Mouse (Mus musculus): ENCODE results near the gene Slc7a7.
A peak's percentile ranks its signal among the peaks of the same experiment; 100 is the strongest.

The Slc7a7 gene

GRCm38 (mm10) chr14:54409980-54410810 is 7.4 kb downstream of the Slc7a7 start:
- no peak for DNase-seq

DNA sequence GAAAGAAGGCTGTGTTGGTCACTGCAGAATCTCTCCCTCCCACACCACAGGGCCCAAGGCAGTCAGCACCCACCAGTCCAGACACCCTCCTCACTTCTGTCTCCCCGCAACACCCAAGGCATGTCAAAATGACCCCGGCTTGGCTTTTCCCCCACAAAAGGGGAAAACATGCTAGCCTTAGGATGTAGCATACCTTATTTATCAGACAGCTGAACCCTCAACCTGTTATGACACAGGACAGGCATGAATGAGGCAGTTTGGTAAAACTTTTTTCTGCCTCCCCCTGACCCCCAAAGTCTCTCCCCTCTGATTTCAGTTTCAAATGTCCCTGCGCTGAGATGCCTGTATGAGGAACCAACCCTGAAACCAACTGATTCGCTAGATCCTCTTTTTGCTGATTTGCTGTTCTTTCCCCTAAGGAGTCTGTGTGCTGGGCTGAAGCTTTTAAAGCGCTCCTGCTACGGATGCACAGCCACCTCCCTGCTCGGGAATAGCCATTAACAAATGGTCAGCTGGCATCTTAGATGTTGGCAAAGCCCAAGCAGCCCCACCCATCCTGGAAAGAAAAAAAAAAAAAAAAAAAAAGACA is 8.4 kb downstream of the Slc7a7 start:
- DNase-seq, result no peak

DNA sequence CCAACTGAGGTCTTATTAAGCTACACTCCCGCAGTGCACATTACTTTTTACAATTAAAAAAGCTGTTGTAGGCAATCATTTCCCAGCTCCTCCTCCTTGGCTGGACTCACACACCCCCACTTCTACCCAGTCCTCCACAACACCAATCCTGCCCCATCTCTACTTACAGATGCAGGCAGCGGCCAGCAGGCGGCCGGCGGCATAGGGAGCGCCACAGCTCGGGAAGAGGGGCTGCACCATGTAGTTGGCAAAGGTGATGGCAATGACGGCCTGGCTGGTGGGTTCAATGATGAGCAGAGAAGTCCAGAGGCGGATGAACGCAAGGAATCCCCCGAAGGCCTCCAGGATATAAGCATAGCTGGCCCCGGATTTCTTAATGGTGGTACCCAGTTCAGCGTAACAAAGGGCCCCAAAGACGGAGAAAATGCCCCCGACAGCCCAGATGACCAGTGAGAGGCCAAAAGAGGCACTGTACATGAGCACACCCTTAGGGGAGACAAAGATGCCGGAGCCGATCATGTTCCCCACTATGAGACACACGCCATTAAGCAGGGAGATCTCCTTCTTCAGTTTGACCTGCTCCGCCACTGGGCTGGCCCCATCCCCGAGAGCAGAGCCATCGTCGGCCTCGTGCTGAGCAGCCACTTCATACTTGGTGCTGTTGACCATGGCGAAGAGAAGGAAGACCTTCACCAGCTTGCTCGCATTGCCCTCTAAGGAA is 9.1 kb downstream of the Slc7a7 start:
- DNase-seq, result no peak

- no peak for DNase-seq
These were observed 15.9 kb downstream of the Slc7a7 start for GRCm38 (mm10) chr14:54401723-54402122.

DNA sequence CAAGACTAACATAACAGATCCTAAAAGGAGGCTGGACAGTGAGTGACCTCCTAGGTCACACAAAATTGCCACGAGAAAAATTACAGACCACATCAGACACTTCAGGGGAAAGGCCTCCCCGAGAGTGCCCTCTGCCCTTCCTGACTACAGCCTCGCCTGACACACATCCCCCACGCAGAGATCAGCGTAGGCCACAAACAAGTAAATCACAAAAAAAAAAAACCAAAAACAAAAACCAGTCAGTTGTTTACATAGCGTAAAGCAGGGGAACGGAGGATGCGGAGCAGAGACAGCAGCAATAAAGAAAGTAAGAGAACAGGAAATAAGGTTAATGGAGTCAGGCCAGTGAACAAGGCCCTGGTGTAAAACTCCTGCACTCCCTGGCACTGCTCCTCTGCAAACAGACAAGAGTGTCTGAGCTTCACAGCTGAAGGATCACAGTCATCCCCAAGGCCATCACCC is 18.6 kb downstream of the Slc7a7 start:
- DNase-seq, result no peak

GRCm38 (mm10) chr14:54398528-54398916 is 19.1 kb downstream of the Slc7a7 start:
- no peak for DNase-seq

DNA sequence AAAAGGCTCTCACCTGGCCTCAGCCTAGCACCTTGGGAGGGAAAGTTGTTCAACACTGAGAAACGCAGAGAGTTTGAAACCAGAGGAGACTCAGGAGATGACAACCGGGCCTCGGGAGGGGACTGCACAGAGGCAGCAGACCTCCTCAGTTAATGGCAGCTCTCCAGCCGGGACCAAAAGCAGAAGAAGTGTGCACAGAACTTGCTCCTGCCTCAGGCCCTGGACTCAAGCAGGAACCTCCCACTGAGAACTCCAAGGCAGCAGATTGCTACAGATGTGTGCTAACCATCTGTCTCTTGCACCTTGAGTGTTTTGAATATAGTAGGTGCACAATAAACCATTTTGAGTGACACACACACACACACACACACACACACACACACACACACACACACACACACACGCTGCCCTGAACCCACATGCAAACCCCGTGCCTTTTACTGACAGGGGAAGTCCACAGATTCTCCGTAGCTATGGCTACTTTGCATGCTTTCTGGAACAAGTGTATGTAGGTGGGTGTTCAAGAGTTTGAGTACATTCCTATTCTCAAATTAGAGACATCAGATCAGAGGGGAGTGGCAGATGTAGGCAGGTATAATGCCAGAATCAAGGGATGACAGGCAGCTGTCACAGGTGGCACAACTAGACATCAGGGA is 19.6 kb downstream of the Slc7a7 start:
- DNase-seq, result no peak

GRCm38 (mm10) chr14:54396685-54397084 is 20.9 kb downstream of the Slc7a7 start:
- DNase-seq, result no peak

- no peak for DNase-seq
These were observed 23.3 kb downstream of the Slc7a7 start for GRCm38 (mm10) chr14:54394309-54394708.

GRCm38 (mm10) chr14:54393794-54394193 is 23.8 kb downstream of the Slc7a7 start:
- no peak for DNase-seq

DNA sequence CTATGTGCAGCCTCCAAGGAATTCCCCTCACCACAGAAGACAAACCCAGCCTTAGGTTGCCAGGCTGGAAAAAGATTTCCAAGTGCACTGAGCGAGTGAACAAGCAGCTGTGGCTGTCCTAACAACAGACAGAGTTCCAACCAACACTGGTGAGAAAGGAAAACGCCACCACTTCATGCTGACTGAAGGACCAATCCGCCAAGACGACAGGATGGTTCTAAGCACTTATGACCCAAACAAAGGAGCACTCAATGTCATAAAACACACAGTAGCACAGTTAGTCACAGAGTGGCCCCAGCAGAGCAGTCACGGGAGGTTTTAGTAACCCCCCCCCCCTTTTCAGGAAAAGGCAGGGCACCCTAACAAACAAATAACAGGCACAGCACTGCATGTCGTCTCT is 26.7 kb downstream of the Slc7a7 start:
- DNase-seq, result no peak

GRCm38 (mm10) chr14:54387546-54387945 is 30.0 kb downstream of the Slc7a7 start:
- peak; percentile 38 for DNase-seq

DNA sequence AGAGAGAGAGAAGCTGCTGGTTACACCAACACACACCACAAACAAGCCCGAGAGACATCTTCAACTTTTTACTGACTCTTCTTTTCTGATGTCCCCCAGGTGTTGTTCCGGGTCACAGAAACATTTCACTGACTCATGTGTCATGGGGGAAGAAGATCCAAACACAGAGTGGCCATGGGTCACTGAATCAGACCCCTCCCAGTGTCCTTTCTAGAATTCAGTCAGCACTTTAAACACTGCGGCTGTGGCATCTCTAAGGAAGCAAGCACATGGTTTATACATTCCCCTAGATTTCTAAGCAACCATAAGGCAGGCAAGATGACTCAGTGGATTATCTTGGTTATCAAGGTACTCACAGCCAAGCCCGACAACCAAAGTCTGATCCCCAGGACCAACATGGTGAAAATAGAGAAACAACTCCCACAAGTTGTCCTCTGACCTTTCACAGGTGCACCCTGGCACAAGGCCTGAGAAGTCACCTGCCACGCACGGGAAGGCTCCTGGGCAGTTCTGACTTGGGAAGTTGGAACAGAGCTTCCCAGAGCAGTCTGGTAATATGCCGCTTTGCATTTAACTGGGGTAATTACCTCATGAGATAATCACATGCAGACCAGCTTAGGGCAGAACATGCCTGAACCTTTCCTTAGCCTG is 31.5 kb downstream of the Slc7a7 start:
- no peak for DNase-seq

DNA sequence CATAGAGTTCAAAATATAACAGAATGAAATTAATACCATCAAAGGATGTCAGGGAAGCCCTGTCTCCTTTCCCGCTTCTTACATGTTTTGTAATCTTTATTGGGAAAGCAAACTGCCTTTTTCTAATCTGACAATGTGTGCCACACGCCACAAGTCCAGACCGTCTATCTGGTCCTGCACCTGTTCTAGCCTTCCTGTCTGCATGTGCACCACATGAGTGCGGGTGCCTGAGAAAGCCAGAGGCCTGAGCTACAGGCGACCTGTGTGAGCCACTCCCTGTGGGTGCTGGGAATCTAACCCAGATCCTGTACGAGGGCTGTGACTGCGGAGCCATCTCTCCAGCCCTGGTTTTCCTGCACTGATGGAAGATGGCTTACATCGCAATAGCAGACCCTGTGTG is 33.2 kb downstream of the Slc7a7 start:
- no peak for DNase-seq

DNA sequence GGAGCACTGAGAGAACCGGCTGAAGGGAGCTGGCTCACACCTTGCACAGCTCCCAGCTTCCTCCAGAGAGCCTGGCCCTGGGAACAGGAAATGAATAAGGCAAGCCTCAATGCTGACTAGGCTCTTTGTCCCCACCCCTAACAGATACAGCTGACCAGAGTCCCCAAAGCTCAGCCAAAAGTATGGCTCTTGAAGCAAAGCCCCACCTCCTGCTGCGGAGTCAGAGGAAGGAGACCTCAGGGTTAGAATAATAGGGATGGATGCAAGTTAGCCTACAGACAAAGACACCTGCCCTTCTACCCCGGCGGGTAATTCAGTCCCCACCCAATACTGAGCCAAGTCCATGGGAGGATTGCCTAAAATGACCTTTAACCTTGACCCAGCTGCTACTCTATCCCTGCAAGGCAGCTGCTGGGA is 34.2 kb downstream of the Slc7a7 start:
- peak; percentile 29 for DNase-seq

DNA sequence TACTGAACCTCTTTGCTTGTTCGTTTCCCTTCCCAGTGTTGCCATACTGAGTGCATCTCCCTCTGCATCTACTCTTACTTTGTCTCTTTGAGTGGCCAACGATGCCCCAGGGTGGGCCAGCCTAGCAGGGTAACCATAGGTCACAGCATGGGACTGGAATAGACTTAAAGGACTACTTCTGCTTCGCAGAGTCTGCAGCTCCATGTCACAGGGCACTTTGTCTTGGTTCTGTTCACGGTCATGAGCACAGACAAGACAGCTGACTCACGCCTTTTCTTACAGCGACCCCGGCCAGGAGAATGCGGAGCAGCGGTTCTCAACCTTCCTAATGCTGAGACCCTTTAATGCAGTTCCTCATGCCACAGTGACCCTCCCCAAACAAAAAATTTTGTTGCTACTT is 34.9 kb downstream of the Slc7a7 start:
- no peak for DNase-seq

- DNase-seq, result no peak
These were observed 35.8 kb downstream of the Slc7a7 start for GRCm38 (mm10) chr14:54381816-54382215.

- DNase-seq, result no peak
These were observed 37.0 kb downstream of the Slc7a7 start for GRCm38 (mm10) chr14:54380616-54381015.

DNA sequence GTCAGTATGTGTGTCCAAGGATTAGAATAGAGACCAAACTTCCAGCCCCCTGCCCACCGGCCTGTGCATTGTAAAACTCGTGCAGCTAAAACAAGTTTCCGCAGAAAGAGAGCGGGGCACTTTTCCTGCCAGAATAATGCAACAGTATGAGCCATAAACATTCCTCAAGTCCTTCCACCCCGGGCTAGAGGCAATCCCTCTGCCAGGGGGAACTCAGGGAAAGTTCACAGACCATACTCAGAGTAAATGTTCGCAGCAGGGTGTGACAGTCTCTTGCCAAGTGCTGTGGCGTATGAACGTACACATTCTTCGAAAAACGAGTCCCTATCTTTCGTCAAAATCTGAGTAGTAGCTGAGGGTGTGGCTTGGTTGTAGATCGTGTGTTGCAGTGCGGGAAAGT is 38.0 kb downstream of the Slc7a7 start:
- no peak for DNase-seq

GRCm38 (mm10) chr14:54377166-54377565 is 40.4 kb downstream of the Slc7a7 start:
- no peak for DNase-seq

DNA sequence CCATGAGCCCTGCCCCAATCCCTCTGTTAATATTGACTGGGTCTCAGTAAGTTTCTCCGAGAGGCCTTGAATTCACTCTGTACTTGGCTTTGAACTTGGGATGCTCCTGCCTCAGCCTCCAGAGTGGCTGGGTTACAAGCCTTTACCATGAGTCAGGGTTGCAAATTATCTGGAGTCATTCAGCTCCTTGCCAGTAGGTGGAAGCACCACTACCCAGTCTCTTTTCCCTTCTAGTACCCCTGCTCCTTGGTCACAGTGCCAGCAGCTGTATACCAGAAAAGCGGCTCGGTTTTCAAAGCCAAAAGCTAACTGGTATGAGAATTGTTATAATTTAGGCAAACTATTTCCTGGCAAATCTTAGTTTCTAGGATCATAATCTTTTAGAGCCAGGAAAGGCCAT is 41.7 kb downstream of the Slc7a7 start:
- DNase-seq, result peak; percentile 34

GRCm38 (mm10) chr14:54372923-54373322 is 44.7 kb downstream of the Slc7a7 start:
- no peak for DNase-seq

DNA sequence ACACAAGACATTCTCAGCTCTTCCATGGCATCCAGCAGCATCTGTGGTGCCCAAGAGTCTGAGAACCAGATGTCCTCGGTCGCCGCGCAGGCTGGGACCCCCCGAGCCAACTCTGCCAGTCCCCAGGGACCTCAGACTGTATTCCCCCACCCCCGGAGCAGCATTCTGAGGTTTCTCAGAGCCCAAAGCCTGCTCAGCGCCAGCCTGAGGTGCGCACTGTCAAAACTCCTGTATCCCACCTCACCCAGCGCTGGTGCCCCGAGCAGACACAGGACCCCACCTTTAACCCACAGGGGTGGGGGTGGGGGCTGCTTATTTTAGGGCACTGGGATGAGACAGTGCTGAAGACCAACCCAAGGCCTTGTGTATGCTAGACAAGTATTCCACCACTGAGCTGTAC is 46.1 kb downstream of the Slc7a7 start:
- no peak for DNase-seq

Measured in embryo, embryonic 11 days (tissue).